Mouse (Mus musculus): ENCODE results near the gene Lmnb2. TPM values are rescaled to one million over a fixed set of nuclear protein-coding genes. Genes with fewer than 3 reads are reported as not detected.

The Lmnb2 gene
- polyA plus RNA-seq, 1 experiment from 2014 or later = 16.2 TPM

GRCm38 (mm10) chr10:80854913-80855748 is 62.9 kb downstream of the Lmnb2 start, which contains the start of the genes Lsm7 and Sppl2b:
Gene Lsm7 (minus strand): TSS chr10:80855209.
Gene Sppl2b (plus strand): TSS chr10:80855275.
- peak within 1 kb of the TSS; percentile 96 for H3K4me3 ChIP-seq (ENCODE audit: low read depth, low read length)
- ATAC-seq (replicated peaks; ENCODE audit: low FRiP score) (peak; percentile 56), DNase-seq (ENCODE audit: low spot score) (peak; percentile 97)
- peak within 1 kb of the TSS; percentile 96 for H3K27ac ChIP-seq (ENCODE audit: low read depth, low read length)
- H3K9ac ChIP-seq (ENCODE audit: low read depth, low read length) = peak within 1 kb of the TSS; percentile 96
- H3K4me1 ChIP-seq (replicated peaks; ENCODE audit: control insufficient read depth, insufficient read depth, low read length) = peaks cover 41% of the 10 kb centered on the region
- under 1% methylated on average over 81 of the region's 81 CpGs for WGBS
- H3K36me3 ChIP-seq (ENCODE audit: control insufficient read depth, insufficient read depth, low read length) = peaks cover 16% of the 10 kb centered on the region
- H3K9me3 ChIP-seq (ENCODE audit: control insufficient read depth, low read length) = no peaks in the 10 kb centered on the region
- peak within 1 kb of the TSS; percentile 90 for H3K4me2 ChIP-seq
- H3K27me3 ChIP-seq (replicated peaks; ENCODE audit: control insufficient read depth, insufficient read depth, low read length) = no peaks in the 10 kb centered on the region

Other genes starting within 250 kb of the Lmnb2 start
- gene Mknk2, start 240.1 kb downstream of the Lmnb2 start, polyA plus RNA-seq (2014; fragmentation: Nextera tagmentation; extraction: Ambion mirVana) = 124 and 128 TPM in 2 replicates
- 56.7 and 57.3 TPM in 2 replicates for gene Mob3a, start 216.3 kb downstream of the Lmnb2 start, polyA plus RNA-seq (2014; fragmentation: Nextera tagmentation; extraction: Ambion mirVana)
- 5.7 and 6.8 TPM in 2 replicates for gene Izumo4, start 216.1 kb downstream of the Lmnb2 start, polyA plus RNA-seq (2014; fragmentation: Nextera tagmentation; extraction: Ambion mirVana)
- 53.1 and 53.2 TPM in 2 replicates for gene Ap3d1, start 176.0 kb downstream of the Lmnb2 start, polyA plus RNA-seq (2014; fragmentation: Nextera tagmentation; extraction: Ambion mirVana)
- gene Dot1l, start 163.0 kb downstream of the Lmnb2 start, polyA plus RNA-seq (2014; fragmentation: Nextera tagmentation; extraction: Ambion mirVana) = 23.9 and 28.2 TPM in 2 replicates
- 116 and 121 TPM in 2 replicates for gene Sf3a2, start 120.0 kb downstream of the Lmnb2 start, polyA plus RNA-seq (2014; fragmentation: Nextera tagmentation; extraction: Ambion mirVana)
- gene Plekhj1, start 119.6 kb downstream of the Lmnb2 start, polyA plus RNA-seq (2014; fragmentation: Nextera tagmentation; extraction: Ambion mirVana) = 178 and 188 TPM in 2 replicates
- gene Amh, start 113.0 kb downstream of the Lmnb2 start, polyA plus RNA-seq (2014; fragmentation: Nextera tagmentation; extraction: Ambion mirVana) = 0.14 TPM in 1 of 2 replicates, not detected in the other
- 1.1 and 1.5 TPM in 2 replicates for gene Jsrp1, start 104.7 kb downstream of the Lmnb2 start, polyA plus RNA-seq (2014; fragmentation: Nextera tagmentation; extraction: Ambion mirVana)
- 1,793 and 1,800 TPM in 2 replicates for gene Oaz1, start 91.6 kb downstream of the Lmnb2 start, polyA plus RNA-seq (2014; fragmentation: Nextera tagmentation; extraction: Ambion mirVana)
- gene Lingo3, start 74.2 kb downstream of the Lmnb2 start, polyA plus RNA-seq (2014; fragmentation: Nextera tagmentation; extraction: Ambion mirVana) = 0.05 TPM in 1 of 2 replicates, not detected in the other
- gene Lsm7, start 63.0 kb downstream of the Lmnb2 start, polyA plus RNA-seq (2014; fragmentation: Nextera tagmentation; extraction: Ambion mirVana) = 403 and 453 TPM in 2 replicates
- gene Sppl2b, start 63.0 kb downstream of the Lmnb2 start, polyA plus RNA-seq (2014; fragmentation: Nextera tagmentation; extraction: Ambion mirVana) = 58.5 and 63.8 TPM in 2 replicates
- gene Tmprss9, start 46.4 kb downstream of the Lmnb2 start, polyA plus RNA-seq (2014; fragmentation: Nextera tagmentation; extraction: Ambion mirVana) = not detected in 2 replicates
- gene Timm13, start 17.3 kb downstream of the Lmnb2 start, polyA plus RNA-seq (2014; fragmentation: Nextera tagmentation; extraction: Ambion mirVana) = 396 and 445 TPM in 2 replicates
- 4.0 and 5.0 TPM in 2 replicates for gene Gadd45b, start 11.8 kb upstream of the Lmnb2 start, polyA plus RNA-seq (2014; fragmentation: Nextera tagmentation; extraction: Ambion mirVana)
- gene Gng7, start 96.7 kb upstream of the Lmnb2 start, polyA plus RNA-seq (2014; fragmentation: Nextera tagmentation; extraction: Ambion mirVana) = 1.8 and 2.1 TPM in 2 replicates
- gene Diras1, start 107.4 kb upstream of the Lmnb2 start, polyA plus RNA-seq (2014; fragmentation: Nextera tagmentation; extraction: Ambion mirVana) = 0.45 TPM in 1 of 2 replicates, not detected in the other
- 9.1 and 9.4 TPM in 2 replicates for gene Slc39a3, start 119.2 kb upstream of the Lmnb2 start, polyA plus RNA-seq (2014; fragmentation: Nextera tagmentation; extraction: Ambion mirVana)
- 147 and 153 TPM in 2 replicates for gene Sgta, start 141.9 kb upstream of the Lmnb2 start, polyA plus RNA-seq (2014; fragmentation: Nextera tagmentation; extraction: Ambion mirVana)
- gene Thop1, start 151.8 kb upstream of the Lmnb2 start, polyA plus RNA-seq (2014; fragmentation: Nextera tagmentation; extraction: Ambion mirVana) = 80.3 and 84.0 TPM in 2 replicates
- gene Creb3l3, start 180.6 kb upstream of the Lmnb2 start, polyA plus RNA-seq (2014; fragmentation: Nextera tagmentation; extraction: Ambion mirVana) = 17.3 and 17.6 TPM in 2 replicates
- 201 and 207 TPM in 2 replicates for gene Map2k2, start 187.7 kb upstream of the Lmnb2 start, polyA plus RNA-seq (2014; fragmentation: Nextera tagmentation; extraction: Ambion mirVana)
- 31.6 and 34.2 TPM in 2 replicates for gene Zbtb7a, start 217.0 kb upstream of the Lmnb2 start, polyA plus RNA-seq (2014; fragmentation: Nextera tagmentation; extraction: Ambion mirVana)
- 41.2 and 50.9 TPM in 2 replicates for gene Pias4, start 249.7 kb upstream of the Lmnb2 start, polyA plus RNA-seq (2014; fragmentation: Nextera tagmentation; extraction: Ambion mirVana)